Mouse (Mus musculus) megakaryocyte, embryonic 14.5 days (primary cell): ENCODE results near the gene Mylk2.

Source experiments
- FLI1 ChIP-seq: IDR thresholded peaks from 2 replicates; pipeline ENCODE4 v1.6.1; 2012; ENCODE audit warnings: low read length, inconsistent platforms, mixed read lengths
- GATA1 ChIP-seq: IDR thresholded peaks from 3 replicates; pipeline ENCODE4 v1.6.1; 2012; ENCODE audit warnings: mixed read lengths, low read length, inconsistent platforms, borderline replicate concordance

DNA sequence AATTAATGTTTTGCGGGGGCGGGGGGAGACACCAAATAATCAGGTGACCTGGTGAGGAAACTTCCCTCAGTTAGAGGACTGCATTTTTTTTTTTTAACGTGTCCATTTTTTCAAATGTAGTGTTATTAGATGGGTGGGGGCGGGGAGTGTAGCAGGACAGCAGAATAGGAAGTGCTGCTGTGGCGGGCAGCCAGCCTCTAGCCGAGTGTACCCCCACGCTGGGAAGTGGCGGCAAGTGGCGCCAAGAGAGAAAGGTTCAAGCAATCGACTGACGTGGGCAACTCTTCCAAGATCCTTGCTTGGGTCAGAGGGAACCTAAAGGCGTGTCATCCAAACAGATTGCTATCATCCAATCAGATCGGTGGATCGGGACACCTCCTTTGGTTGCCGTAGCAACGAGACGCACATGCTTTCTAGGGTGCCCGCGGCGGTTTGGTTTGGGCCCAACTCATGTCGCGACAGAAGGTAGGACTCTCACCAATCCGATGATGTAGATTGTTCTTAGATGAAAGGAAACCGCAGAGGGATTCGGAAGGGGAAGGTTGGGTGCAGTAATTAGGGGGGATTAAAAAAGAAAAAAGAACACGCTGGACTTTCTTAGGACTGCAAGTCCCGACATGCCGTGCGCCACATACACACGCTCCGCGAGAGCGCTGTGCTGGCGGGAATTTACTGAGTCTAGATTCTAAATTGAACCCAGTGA is 51.1 kb downstream of the Mylk2 start, which contains the start of gene Ttll9:
- no peak for TF ChIP-seq GATA1
- TF ChIP-seq FLI1, result no peak
